Mouse (Mus musculus) lung, adult 2 months (tissue): Measurements from ENCODE around the gene Smarcd3.

ENCODE experiments used
- CTCF ChIP-seq: fragments of 200-500 bp; IDR thresholded peaks from 2 replicates; pipeline ENCODE4 v1.5.1; 2011; ENCODE audit warnings: mild to moderate bottlenecking, low read length, control low read depth; ENCODE audit not compliant: insufficient read depth
- POLR2A ChIP-seq: fragments of 200-500 bp; IDR thresholded peaks from 2 replicates; pipeline ENCODE4 v1.6.1; 2011; ENCODE audit warnings: low read depth, mild to moderate bottlenecking, control low read depth, low read length, borderline replicate concordance; ENCODE audit errors: extremely low read depth

DNA sequence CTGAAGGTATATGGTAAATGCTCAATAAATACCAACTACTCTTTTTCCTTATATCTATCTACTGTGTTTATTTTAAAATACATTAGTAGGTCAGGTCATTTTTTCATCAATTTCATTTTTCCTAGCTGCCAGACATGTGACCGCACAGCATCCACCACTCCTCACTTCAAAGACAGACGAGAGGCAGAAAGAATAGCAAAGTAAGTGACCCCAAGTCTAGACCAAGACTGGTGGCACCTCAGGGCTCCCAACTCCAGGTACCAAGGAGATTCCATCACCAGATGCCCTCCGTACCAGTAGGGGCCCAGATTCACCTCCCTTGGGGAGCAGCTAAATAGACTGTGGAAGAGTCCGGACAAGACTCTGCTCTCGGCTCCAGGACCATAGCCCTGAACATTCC is 29.9 kb downstream of the Smarcd3 start:
- TF ChIP-seq CTCF (no peak), POLR2A (no peak)
